9 mouse cellular contexts compared by ENCODE assay signal in genomic region chrX:159829192-159829852, GRCm38 (mm10).
DNase-seq lines count a peak whose midpoint lies in the region; ATAC-seq lines count a peak whose summit lies in the region.
"Had no signal": no experiment of that assay in that cellular context is flagged by ENCODE, and none has a peak within 500 bp of the region (broad histone marks: within the 10 kb centered on the region; RNA-seq: fewer than 3 reads in every experiment).

No protein-coding gene starts in this region.

- 66% methylated on average over 6 of the region's 6 CpGs for WGBS in hindbrain, embryonic 12.5 days
- WGBS in midbrain, embryonic 12.5 days, result 59% methylated on average over 6 of the region's 6 CpGs

- H3K4me1 ChIP-seq in hindbrain, embryonic 12.5 days, result no peaks in the 10 kb centered on the region
- H3K4me1 ChIP-seq in midbrain, embryonic 12.5 days, result 0 out of 2 replicates have a peak, but pooled peaks cover 5% of the 10 kb centered on the region

- peak; percentile 59 for DNase-seq in right cerebral cortex, adult 18-20 months
- DNase-seq in right cerebral cortex, postnatal 14 days, result no peak
- no peak for DNase-seq in thymus, postnatal 0 days (ENCODE audit: low spot score)
- DNase-seq in urinary bladder, adult 2 months (ENCODE audit: low spot score), result no peak
- DNase-seq in ovary, postnatal 14 days (ENCODE audit: low spot score), result no peak
- DNase-seq: heart, postnatal 4 days had no signal

- H3K27me3 ChIP-seq in hindbrain, embryonic 12.5 days, result peaks cover 10% of the 10 kb centered on the region
- peaks cover 16% of the 10 kb centered on the region; the same call in 1 of the 2 replicates for H3K27me3 ChIP-seq in midbrain, embryonic 12.5 days

- ATAC-seq in hindbrain, embryonic 12.5 days (ENCODE audit: low FRiP score), result peak; percentile 68
- peak; percentile 70; the same call in 1 of the 2 replicates for ATAC-seq in midbrain, embryonic 12.5 days (ENCODE audit: low FRiP score, low read depth)
- ATAC-seq in megakaryocyte-erythroid progenitor cell, adult 5-6 weeks (replicated peaks; ENCODE audit: low FRiP score, low TSS enrichment, poor library complexity, severe bottlenecking), result no peak

- no peaks in the 10 kb centered on the region for H3K36me3 ChIP-seq in hindbrain, embryonic 12.5 days
- H3K36me3 ChIP-seq in midbrain, embryonic 12.5 days, result no peaks in the 10 kb centered on the region

- H3K4me3 ChIP-seq in hindbrain, embryonic 12.5 days, result no peak overlapping the region
- H3K4me3 ChIP-seq in midbrain, embryonic 12.5 days, result no peak overlapping the region

- no peak overlapping the region for H3K9ac ChIP-seq in hindbrain, embryonic 12.5 days
- no peak overlapping the region for H3K9ac ChIP-seq in midbrain, embryonic 12.5 days (replicated peaks)

- H3K4me2 ChIP-seq in hindbrain, embryonic 12.5 days (replicated peaks), result no peak overlapping the region
- no peak overlapping the region for H3K4me2 ChIP-seq in midbrain, embryonic 12.5 days (replicated peaks)

- H3K9me3 ChIP-seq in hindbrain, embryonic 12.5 days (replicated peaks), result no peaks in the 10 kb centered on the region
- H3K9me3 ChIP-seq in midbrain, embryonic 12.5 days, result no peaks in the 10 kb centered on the region

- H3K27ac ChIP-seq in hindbrain, embryonic 12.5 days, result no peak overlapping the region
- H3K27ac ChIP-seq in midbrain, embryonic 12.5 days (replicated peaks), result no peak overlapping the region
